Mouse (Mus musculus) adrenal gland (tissue): ENCODE measurements around the gene Enox1.

Source experiments
- intact Hi-C: fragments of 180-260 bp; cut with DNase I; formaldehyde crosslinking; loops from one replicate; pipeline ENCODE4 v1.15.1; 2025

Gene Enox1

DNA sequence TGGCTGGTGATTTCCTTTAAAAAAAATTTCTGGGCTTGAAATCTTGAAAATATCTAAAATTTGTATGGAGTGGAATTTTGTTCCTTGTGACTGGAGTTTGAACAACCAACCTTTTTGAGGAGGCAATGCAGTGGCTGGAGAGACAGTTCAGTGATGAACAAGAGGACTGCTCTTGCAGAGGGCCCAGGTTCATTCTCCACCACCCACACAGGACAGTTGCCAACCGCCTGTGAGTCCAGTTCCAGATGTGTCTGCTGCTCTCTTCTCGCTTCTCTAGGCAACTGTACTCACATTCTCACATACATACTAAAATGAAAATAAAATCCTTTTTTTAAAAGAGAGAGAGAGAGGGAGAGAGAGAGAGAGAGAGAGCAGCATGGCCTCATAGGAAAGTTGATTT is 212.5 kb downstream of the Enox1 start:
- intact Hi-C loops = no loop called here

DNA sequence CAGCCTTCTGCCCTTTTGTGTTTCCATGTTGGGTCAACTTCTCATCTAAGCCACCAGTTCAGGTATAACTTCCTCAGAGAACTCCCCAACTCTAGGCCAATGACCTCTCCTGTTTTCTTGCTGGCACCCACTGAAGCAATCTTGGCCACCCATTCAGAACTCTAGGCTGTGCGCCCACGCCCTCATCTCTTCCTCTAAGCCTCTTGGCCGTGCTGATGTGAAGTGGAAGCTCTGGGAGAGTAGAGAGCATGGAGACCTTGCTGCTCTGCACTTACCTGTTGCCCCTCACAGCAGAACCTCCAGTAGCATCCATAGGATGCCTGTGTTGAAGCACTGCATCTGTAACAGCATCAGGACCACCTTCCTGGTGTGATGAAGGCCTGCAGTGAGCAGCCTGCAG is 214.0 kb downstream of the Enox1 start:
- intact Hi-C loops = no loop called here

DNA sequence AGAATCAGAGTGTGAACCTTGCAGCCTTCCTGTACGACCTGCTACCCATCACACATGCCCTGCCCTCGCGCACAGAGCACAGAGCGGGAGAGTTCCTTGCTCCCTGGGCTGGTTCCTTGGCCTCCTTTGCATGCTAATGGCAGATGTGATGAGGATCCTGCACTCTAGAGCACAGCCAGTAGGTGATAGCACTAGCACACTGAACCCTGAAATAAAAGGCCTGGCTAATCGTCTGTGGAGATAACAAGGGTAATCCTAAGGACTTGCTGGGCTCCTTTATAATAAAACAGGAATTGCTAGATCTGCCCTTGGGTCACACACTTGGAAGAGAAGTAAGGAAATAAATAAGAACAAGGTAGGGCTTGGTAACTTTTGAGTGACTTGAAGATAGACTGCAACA is 215.4 kb downstream of the Enox1 start:
- intact Hi-C loops = no loop called here

DNA sequence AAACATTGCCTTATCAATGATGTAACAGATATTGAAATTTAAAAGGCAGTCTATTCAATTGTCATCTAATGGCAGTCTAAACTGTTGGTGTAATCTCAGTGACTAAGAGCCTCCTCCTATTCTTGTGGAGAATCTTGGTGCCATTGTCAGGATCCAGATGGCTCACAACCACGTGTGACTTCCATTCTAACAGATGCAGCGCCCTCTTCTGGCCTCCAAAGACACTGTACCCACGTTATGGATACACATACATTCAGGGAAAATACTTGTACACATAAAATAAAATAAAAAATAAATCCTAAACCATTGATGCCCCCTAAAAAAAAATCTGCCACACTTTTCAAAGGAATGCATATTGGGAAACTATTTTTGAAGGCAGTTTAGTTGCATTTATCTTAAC is 216.6 kb downstream of the Enox1 start:
- intact Hi-C loops = no loop called here

DNA sequence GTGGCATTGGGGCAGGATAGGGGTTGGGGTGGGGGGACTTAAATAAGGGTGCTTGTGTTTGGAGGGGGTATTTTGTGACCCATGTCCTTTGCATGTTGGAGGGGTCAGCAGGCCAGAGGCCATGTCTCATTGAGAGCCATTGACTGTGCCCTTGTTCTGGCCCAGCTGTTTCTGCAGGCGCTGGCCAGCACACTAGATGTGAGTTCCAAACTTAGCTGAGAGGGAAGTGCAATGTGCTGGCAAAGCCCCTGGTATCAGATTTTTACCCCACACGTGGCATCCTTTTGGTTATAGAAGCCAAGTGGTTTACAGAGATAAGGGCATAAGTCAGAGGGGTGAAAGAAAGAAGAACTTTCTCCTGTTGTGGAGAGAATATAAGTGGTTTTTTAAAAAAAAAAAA is 218.5 kb downstream of the Enox1 start:
- intact Hi-C loops = no loop called here

DNA sequence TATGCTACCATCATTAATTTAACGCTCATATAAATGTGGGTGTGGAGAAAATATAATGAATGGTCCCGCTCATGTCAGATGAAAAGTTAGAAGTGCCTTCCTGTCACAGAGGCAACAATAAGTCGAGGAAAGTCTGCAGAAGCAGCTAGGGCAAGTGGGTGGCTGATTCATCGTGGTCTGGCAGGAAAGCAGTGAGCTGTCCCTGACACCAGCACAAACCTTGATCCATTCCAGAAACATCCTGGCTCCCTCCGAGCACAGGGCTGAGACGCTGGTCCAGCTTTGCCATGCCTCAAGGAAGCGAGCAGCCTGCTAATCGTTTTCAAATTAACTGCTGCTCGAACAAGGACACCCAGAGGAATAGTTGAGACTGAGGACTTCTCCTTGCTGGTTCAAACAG is 219.1 kb downstream of the Enox1 start:
- intact Hi-C loops = no loop called here

DNA sequence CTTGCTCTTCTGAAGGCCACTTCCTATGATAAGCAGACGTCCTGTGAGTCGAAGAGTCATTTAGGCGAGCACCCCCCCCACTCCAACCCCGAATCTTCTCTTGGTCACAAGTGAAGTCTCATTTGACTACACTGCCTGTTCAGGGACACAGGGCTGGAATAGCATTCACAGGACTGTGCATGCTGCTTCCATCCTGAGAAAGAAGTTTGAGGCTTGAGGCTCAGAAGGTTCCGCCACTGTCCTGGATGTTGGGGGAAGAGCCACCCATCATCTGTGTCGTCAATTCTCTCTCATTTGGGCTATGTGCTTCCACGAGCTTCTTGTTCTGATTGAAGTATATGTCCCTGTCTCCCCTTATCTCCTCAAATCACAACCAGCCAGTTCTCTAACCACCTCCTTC is 220.2 kb downstream of the Enox1 start:
- intact Hi-C loops = no loop called here

DNA sequence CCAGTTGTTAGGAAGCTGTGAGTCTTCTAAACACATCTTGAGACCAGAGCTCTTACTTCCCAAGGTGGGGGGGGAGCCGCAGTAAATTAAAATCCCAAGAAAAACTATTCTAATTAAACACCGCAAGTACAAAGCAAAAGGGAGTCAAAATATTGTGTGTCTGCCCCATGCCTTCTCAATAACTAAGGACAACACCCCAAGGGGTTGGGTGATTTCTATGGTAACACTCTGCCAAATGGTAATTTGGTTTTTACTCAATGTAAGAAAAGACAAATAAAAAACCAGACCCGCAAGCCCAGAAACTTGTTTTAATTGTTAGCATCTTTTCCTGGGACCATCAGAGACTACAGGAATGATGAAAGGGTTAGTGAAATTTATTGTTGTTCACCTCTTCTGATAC is 220.9 kb downstream of the Enox1 start:
- intact Hi-C loops = no loop called here

DNA sequence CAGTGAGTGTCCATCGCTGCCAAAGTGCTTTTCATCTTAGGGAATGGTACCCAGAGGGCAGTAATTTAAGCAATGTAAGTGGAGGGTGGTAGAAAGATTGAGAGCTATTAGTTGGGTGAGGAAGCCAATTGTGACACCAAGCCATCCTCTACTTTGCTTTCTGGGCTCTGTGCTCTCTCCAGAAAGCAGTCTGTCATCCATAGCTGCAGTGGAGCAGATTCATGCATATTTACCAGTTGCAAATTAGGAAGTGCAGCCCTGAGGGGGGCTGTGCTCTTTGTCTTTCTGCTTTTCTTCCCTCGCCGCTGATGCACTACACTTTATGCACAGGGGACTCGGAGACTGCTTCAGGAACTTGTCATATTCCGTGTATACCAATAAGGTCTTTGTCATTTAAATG is 221.3 kb downstream of the Enox1 start:
- intact Hi-C loops = no loop called here

DNA sequence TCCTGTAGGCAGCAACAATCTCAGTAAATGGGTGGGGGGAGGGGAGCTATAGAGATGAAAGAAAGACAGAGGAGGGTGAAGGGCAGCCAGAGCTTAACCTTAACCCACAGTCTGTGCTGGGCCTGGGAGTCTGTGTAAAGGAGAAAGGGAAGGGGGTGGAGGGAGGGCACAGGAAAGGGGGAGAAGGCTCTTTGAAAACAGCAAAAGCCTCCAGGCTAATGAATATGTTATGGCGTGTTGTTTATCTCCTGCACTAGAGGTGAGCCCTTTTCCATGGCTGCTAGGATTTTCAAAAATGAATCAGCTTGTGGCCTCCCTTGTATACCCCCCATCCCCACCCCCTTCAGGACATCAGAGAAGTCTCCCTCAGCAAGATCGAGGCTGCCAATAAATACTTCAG is 225.0 kb downstream of the Enox1 start:
- intact Hi-C loops = no loop called here

DNA sequence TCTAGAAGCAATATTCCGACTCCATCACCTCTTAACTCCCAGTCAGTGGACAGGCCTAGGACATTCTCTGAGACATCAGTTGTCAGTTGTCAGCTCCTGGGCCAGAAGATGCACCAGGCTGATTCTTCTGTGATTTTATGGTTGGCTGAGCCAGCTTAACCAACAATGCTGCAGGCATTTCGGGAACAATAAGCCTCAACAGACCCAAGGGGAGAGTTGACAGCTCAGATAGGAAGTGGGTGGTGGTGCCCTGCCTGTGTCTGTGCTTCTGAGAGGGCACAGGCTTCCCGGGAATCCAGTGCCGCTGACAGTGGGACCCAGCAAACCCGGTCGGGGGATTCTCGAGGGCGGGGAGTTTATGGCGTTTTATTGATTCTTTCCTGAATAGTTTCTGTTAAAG is 229.1 kb downstream of the Enox1 start:
- intact Hi-C loops = no loop called here

DNA sequence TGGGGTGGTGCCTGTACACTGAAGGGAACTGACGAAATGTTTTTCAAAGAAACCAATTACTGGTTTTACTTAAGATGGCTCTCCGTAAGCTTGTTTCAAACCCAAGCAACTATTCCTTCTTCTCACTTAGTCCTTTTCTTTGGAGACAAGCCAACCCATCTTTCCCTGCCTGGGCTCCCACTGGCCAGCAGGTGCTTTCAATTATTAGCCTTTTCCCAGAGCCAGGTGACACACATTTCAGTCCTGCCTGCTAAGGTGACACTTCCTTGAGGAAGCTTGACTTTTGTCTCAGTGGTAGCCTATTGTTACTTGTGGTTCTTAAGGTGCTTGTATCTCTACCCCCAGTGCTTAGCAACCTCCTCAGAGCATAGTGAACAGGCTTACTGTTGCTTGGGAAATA is 231.3 kb downstream of the Enox1 start:
- intact Hi-C loops = no loop called here

DNA sequence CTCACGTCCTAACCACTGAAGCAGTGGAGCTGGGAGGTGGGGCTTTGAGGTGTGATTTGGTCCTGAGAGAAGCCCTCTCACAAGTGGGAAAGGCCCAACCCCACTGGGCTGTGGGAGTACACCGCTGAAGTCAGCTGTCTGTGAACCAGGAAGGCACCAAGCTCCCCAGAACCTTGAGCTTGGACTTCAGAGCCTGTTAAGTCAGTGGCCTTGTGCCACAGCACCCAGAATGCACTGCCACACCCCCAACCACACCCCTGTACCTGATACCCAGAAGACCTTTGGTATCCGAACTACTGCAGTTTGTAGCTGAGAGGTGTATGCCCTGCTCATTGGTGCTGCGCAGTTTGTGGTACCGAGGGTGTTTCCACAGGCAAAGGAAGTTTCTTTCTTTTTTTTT is 232.7 kb downstream of the Enox1 start:
- intact Hi-C loops = no loop called here

DNA sequence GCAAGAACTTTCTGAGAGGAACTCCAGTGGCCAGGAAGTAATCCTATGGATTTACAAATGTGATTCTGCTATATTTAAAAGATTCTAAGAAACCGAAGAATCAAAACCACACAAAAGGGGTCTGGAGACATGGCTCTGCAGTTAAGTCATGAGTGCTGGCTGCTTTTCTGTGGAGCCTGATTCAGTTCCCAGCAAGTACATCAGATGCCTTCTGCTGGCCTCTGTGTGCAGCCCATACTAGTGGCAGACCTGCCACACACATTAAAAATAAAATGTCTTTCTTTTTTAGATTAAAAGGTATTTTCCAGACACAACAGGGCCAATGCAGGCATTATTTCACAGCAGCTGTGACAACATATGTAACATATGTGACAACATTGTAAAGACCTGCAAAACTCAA is 235.9 kb downstream of the Enox1 start:
- intact Hi-C loops = no loop called here

DNA sequence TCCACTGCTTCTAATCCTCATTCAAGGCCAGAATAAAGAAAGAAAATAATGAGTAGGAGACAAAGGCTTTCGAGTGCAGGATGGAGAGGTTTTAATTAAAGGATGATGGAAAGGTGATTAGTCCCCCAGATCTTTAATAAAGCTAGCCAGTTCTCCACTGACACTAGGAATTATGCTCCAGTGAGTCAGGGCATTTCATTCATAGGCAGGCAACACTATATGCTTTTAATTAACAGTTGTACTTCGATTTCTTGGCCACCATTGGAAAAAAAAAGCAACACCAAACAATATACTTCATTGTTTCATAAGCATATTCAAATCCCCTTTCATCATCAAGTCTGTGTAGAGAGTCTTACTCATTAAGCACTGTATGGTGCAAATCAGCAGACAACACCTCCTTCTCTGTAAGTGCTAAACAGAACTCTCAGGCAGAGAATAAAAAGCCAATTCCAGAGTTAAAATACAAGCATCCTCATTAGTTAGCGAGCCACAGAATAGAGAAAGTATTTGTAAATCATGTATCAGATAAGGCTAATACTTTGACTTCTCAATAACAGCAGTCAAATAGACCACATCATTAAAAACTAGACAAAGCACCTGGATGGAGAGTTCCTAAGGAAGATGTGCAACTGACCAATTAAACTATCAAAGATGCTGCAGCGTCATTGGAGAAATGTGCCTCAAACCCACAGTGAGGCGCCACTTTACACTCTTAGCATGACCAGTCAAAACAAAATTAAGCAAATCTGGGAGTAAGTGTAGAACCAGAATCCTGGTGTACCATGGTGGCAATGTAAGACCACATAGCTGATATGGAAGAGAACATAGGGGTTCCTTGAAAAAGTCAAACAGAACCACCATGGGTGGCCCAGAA is 249.9 kb downstream of the Enox1 start:
- intact Hi-C loops = no loop called here

DNA sequence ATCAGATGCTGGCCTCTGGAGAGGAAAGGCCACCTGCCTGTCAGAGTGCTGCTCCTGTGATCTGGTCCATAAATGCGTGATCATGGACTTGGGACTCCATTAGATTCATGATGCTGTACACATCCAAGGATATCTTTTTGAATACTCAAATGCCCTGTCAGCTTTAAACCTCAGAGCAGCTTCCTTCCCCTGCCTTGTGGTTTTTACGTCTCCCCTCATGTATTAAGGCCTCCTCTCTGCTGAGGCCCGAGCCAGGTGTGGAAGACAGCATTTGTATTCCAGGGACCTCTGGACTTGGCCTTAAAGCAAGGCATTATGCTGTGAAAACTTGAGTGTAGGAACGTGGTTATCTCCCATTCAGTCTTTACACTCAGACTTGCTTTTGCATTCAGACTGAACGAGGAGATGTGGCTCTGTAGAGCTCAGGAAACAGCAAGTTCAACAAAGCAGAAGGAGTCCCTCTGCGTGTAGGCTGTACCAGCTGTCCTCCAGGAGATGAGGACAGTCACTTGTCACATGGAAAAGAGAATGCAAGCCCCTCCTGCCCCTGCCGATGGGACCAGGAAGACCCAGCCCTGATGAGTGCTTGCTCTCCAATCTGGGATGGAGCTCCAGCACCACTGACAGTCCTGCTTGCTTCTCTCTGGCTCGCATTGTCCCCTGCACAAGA is 252.8 kb downstream of the Enox1 start:
- intact Hi-C loops = no loop called here

DNA sequence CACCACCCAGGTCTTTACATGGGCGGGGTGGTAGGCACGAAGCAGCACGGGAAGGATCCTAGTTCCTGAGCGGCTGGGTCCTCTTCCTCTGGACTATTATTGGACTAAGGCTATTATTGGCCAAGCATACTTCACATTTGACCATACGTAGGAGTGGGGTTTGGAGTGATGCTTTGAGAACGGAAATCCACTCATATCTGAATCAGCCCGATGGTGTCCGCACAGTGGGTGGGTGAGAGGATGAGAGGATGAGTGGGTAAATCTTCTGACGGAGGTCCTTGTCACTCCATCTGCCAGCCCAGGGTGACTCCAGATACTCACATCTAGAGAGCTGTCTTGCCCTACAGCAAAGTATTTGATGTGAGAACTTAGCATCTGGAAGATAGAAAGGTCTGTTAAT is 253.8 kb downstream of the Enox1 start:
- intact Hi-C loops = no loop called here

DNA sequence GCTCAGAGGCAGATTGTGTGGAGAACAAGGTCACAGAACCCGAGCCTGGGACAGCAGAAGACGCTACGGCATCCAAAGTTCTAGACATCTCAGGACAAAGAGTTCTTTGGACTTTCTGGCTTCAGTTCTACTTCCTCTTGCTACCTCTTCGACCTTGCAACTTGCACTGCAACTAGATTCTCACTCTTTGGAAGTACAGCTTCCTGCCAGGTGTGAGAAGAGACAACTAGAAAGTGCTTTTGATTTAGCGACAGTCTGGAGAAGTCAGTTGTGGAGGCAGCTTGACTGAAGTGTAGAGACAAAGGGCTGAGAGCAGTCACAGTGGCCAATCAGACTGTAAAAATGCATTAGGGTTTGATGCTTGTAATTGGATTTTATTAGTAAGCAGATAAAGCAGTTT is 256.5 kb downstream of the Enox1 start:
- intact Hi-C loops = no loop called here

DNA sequence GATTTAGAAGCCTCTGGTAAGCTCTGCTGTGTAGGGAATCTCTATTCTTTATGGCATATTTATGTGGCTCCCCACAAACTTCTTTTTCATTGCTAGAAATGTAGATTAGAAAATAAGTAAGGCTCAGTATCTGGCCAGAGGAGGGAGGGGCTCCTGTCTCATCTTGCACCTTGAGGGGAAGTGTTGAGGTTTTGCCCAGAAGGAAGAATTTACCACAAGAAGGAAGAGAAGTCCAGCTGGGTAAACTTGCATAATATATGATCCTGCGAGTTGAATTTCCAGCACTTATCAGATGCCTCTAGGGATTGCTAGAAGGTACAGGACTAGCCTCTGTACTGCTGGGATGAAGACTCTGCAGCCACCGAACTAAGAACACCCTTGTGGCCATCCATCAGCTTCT is 259.8 kb downstream of the Enox1 start:
- intact Hi-C loops = no loop called here

DNA sequence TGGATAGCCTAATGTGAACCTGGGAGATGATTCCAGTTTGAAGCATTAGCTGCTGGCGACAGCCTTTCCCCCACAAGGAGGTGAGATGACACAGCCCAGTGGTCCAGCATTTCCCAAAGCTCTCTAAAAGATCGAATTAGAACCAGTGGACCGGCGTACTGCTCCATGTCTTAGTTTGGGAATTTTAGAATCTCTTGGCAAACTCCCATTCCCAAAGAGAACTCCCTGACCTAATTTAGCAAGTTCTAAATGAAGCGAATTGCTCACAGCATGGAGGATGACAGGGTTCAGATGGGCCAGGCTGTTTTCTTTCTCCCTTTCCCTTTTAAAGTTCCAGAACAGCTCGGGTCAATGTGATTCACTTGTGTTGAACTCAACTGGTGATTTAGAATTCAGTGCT is 264.5 kb downstream of the Enox1 start:
- intact Hi-C loops = no loop called here

DNA sequence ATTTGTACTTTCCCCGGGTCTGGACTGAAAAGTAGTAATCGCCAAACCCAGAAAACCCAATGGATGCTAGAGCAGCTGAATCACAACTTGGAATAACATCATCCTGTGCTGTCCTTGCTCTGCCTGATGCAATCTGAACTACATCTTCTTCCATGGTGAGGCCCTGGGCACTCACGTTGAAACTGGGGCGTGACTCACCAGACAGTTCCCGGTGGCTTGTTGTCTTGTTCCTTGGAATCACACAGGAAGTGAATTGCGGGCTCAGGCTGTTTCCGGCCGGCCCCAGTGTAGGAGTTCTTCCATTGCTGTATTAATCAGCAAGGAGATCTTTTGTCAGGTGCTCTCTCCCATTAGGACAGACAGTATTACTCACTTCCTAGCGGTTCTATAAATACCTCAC is 266.6 kb downstream of the Enox1 start:
- intact Hi-C loops = no loop called here

DNA sequence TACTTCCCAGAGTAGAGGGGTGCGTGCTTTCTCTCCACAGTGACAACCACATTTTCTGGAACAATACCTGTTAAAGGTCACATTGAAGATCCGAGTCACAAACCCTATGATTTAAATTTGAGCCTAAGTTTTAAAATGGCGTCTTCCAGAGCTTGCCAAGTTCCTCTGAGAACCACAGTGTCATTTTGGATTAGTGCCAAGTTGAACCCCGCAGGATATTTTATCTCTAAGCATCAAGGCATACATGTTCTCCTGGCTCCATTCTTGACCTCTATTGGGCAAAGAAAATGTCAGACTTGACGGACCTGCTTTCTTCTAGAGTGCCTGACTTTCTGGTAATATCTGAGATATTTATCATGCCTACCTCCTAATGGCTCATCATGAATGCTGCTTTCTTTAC is 282.9 kb downstream of the Enox1 start:
- intact Hi-C loops = no loop called here

DNA sequence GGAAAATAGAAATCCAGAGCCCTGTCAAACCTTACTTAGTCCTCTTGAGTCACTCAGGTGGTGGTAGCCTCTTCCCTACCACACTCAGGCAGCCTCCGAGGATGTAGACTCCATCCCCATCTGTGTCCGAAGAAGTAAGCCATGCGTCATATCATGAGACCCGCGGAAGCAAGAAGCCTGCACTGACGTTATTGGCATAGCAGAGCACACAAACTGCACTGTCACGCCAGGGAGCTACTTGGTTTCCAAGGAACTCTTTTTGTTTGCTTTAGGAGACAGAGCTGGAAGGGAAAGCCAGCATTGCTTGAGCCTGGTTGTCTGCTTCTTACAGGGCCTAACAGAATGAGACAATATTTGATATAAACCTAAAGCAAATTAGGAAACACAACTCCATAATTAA is 284.2 kb downstream of the Enox1 start:
- intact Hi-C loops = no loop called here
